Mouse (Mus musculus) liver, embryonic 14.5 days (tissue): ENCODE measurements at regions not wholly inside any gene's neighbourhood (a gene's known extent, or its start where the extent isn't known, plus 50 kb on each side); places are given as distances from the start of the nearest gene placed in this dataset.

ENCODE experiments used
- CTCF ChIP-seq: IDR thresholded peaks from 2 replicates; pipeline ENCODE4 v1.5.1; 2016; ENCODE audit warnings: antibody characterized with exemption, low read depth, control low read depth
- EP300 ChIP-seq: IDR thresholded peaks from 2 replicates; pipeline ENCODE4 v1.6.1; 2016; ENCODE audit warnings: antibody characterized with exemption, low read depth

- TF ChIP-seq CTCF (no peak), EP300 (no peak)
Observed at GRCm38 (mm10) chr12:77177811-77178578, 59.9 kb upstream of the Fut8 start.
